Mouse (Mus musculus) kidney, adult 11 months (tissue): ENCODE data around the gene Gria1.

Experiments
- DNase-seq: peaks from one replicate; pipeline ENCODE4 v3.0.0; 2022

Gene Gria1

GRCm38 (mm10) chr11:57011024-57011690 lies at the start of gene Gria1:
Gene Gria1 (plus strand): TSS chr11:57011387.
- DNase-seq = no peak

- no peak for DNase-seq
These were observed 49.4 kb upstream of the Gria1 start for GRCm38 (mm10) chr11:56961751-56962150.

DNA sequence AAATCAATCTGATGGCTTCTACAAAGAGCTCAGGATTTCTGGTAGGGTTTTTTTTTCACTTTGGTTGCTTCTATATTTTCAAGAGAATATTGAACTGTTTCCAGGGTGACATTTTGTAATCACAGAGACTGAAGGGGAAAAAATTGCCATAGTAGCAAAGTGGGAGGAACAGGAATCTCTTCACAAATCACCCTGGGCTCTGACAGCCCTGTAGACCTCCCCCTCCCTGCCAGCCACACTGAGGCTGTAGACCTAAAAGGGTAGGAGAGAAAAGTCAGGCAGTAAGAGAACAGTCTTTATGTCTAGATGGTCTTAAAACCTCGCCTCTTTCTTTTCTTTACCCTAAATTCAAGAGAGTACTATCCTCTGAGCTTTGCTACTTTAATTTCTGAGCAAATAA lies 38.4 kb upstream of the Gria1 start:
- DNase-seq = no peak

DNA sequence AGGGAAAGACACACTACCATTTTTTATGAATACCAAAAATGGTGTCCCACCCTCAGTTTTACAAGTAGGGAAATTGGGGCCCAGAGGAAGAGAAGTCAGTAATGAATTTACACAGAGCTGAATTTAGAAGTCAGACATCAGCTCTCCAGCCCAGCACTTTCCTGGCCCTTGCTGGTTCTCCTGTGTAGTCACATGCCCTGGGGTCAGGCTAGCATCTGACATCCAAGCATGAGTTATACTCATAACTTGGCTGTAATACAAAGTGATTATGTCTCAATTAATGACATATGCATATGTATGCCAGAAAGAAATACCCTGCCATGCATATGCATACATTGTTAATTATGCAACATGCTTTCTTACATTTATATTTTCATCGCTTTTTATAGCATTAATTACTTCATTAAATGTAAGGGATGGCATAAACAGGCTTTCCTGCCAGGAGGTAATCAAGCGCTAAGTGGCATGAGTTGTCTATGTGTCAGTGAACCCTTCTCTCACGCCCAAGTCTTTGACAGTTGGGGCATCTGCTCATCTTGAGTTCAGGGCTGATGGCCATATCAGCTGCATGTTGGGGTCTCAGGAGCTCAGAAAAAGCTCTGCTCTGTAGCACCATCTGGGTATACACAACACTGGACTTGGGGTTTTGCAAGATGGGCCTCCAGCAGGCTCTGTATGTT lies 26.7 kb upstream of the Gria1 start:
- no peak for DNase-seq

DNA sequence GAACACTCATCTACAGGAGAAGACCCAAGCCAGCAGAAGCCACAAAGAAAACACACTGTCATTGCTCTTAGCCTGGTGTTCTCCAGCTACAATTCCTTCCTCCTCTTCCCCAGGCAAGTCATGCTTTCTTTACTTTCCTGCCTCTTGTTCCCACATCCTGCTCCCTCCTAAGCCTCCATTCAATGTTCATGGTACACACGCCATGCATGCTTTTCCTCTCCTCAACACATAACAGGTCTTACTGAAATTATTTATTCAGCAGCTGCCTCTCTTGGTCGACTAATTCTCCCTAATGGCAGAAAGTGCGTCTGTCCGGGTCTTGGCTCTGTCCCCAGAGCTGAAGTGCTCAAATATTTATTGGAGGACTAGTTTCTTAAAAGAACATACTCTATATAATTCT lies 25.7 kb upstream of the Gria1 start:
- no peak for DNase-seq

DNA sequence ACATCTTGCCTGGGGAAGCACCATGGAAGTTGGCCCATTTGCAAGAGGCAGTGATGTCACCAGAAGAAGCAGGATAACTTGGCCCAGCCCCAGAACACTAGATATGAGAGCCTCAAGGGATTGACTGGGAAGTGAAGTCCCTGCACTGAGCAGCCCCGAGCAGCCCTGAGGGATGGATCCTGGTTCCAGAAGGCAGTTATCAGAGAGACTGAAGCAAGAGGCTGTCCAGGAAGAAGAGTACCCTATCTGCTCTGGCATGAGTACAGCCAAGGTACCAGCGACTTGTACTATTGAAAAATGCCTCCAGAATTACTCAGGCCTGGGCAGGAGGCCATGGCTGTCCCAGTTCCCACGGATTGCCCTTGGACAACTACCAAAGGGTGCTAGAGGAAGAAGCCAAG lies 11.6 kb upstream of the Gria1 start:
- no peak for DNase-seq

- DNase-seq = no peak
These were observed 6.6 kb upstream of the Gria1 start for GRCm38 (mm10) chr11:57004611-57005010.

DNA sequence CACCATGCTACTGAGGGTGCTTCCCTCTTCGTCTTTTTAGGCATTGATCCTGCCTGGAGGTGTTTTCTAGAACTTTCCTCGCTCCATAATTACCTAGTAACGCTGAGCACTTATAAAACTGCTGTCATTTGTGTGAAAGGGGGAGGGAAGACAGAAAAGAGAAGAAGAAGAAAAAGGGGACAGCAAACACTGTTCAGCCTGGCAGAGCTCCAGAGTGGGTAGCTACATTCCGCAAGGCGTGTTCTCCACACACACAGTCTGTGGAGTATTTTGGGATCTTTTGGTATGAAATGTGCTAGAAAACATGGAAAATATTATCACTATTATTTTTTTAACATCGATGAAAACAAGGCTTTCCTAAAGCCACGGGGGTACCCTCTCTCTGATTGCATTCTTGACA lies 5.8 kb upstream of the Gria1 start:
- DNase-seq = no peak

DNA sequence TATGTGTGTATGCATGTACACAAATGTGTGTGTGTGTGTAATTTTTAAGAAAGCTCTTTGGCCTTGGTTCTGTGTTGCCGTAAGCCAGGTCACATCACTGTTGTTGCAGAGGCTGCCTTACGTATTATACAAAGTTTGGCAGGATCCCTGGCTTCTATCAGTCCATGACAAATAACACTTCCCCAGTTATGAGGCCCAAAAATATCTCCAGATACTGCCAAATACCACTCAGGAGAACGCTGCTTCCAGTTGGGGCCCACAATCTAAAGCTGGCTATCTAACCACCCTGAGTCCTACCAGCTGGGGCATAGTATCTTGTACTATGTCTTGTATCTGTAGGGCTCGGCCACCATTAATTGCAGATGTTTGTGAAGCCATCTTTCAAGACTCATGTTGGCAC lies 3.4 kb upstream of the Gria1 start:
- DNase-seq = no peak

GRCm38 (mm10) chr11:57010611-57011010 lies 576 bp upstream of the Gria1 start:
- DNase-seq = no peak

DNA sequence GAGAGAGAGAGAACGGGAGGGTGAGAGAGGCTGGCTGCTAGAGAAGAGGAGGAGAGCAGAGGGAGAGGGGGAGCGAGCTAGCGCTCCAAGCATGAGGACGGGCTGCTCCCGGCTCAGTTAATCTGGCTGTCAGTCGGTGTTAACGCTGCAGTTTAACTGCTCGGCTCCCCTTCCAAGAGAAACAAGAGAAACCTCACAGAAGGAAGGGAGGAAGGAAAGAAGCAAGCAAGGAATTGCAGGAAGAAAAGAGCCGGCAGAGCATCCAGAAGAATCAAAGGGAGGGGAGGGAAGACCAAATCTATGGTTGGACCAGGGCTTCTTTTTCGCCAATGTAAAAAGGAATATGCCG lies 478 bp downstream of the Gria1 start:
- DNase-seq = no peak

DNA sequence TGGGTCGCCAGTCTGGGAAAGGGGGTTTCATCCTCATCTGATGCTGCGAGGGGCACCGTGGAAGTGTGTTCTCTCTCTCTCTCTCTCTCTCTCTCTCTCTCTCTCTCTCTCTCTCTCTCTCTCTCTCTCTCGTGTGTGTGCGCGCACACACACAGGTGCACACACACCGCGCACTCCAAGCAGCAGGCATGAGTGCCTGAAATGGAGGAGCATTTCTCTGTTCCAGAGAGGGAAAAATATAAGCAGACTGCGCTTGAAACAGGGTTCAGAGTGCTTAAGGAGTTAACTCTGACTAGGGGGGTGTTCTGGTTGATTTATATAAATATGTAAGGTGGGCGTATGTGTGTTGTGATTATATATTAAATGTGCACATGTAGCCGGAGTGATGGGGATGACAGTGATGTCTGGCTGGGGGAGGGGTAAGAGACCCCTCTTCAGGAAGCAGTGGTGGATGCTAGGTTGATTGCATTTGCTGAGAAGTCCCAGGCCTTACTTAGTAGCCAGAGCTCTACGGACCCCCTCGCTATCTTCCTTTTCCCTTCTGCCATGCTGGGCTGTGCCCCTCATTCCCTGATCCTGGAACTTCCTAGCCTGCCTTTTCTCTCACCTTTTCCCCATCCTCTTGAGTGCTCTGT lies 1.2 kb downstream of the Gria1 start:
- no peak for DNase-seq

DNA sequence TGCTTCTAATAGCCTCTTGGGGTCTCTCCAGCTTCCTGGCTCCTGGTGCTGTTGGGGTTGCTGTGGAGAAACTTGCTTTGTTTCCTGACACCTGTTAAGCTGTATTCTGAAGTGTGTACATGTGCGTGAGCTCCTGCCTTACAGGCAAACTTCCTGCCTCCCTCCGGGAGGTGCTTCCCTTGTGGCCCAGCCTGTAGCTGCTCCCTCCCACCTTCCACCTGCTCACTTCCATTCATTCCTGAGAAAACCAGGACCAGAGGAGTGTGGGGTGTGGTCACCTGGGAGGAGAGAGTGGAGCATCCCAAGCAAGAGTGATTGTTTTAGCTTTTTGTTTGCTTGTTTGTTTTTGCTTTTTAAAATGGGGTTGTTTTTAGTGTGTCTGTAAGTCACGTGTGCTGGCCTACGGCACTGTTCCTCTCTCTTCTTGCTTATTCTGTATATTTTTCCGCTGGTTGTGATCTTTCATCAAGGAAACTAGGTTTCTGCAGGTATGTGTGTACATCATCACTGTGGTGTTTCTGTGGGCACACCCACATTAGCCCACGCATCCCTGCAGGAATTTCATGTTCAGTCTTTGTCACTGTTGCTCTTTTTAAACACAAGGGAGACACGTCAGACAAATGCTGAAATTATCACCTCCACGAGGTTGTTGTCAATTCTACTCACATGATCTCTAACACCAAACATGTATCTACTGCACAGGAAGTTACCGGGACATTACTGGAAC lies 2.4 kb downstream of the Gria1 start:
- DNase-seq = no peak

- DNase-seq = no peak
These were observed 3.2 kb downstream of the Gria1 start for GRCm38 (mm10) chr11:57014396-57014795.

DNA sequence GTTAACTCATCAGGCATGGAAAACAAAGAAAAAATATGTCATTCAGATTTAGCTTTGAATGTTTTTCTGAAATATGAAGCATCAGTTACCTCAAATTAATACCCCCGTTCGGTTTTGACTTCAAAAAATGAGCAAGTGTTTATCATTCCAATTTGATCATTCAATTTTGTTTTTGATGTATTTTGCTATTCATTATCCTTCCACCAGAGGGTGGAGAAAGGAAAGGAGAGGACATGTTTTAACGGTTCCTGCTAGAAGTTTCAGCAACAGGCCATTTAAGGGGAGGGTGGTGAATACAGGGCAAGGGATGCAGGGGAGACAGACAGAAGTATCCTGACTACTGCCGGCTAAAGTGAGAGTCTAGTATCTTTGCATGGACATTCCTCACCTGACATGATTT lies 7.3 kb downstream of the Gria1 start:
- DNase-seq = no peak

GRCm38 (mm10) chr11:57022400-57022799 lies 11.2 kb downstream of the Gria1 start:
- DNase-seq = no peak

DNA sequence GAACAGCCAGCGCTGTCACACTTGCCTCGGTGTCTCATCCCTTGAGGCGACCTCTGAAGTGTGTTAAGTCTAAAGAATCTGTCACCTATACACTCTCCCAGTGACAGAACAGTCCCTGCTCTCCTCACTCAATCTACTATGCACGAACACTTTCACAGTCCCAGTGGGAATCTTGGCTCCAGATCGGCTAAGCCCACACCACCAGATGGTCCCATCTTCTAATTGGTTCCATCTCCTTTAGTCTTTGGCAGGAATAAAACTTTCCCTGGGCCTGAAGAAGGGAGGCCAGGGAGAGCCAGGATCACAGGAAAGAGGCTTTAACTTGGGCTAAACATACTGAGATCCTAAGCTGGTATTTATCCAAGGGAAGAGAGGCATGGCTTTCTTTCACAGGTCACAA lies 19.3 kb downstream of the Gria1 start:
- DNase-seq = no peak

- DNase-seq = no peak
These were observed 27.6 kb downstream of the Gria1 start for GRCm38 (mm10) chr11:57038807-57039206.

DNA sequence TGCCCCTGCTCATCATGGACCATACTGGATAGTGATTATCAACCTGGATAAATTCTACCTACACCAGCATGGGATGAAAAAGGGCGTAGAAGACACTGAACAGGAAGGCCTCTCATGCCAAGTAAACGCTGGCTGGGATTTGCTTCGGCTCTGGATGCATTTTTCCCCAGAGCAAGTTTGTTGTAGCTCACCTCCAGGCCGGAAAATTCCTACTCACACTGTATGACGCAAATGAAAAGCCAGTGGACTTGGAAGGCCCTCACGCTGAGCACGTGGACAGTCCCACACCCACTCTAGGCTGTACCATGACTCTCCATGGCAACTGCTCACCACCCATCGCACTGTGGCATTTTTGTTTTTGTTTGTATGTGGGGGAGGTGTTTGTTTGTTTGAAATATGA lies 28.1 kb downstream of the Gria1 start:
- DNase-seq = no peak

- DNase-seq = no peak
These were observed 30.9 kb downstream of the Gria1 start for GRCm38 (mm10) chr11:57042057-57042456.

DNA sequence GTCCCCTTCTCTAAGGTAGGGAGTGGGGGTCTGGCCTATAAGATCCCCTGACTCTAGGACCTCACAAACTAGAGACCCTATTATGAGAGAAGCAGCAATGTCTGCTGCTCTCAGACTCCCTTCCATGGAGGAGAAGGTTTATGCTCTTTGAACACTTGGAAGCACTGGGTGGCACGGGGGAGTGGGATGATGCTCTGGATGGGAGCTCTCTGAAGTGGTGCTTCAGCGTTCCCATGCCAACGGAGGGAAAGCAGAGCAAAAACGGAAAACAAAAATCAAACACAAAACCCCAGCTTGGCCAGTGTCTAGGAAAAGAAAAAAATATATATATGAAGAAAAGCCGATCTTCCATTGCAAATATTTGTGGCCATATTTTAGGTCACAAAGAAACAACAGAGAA lies 33.0 kb downstream of the Gria1 start:
- DNase-seq = no peak

DNA sequence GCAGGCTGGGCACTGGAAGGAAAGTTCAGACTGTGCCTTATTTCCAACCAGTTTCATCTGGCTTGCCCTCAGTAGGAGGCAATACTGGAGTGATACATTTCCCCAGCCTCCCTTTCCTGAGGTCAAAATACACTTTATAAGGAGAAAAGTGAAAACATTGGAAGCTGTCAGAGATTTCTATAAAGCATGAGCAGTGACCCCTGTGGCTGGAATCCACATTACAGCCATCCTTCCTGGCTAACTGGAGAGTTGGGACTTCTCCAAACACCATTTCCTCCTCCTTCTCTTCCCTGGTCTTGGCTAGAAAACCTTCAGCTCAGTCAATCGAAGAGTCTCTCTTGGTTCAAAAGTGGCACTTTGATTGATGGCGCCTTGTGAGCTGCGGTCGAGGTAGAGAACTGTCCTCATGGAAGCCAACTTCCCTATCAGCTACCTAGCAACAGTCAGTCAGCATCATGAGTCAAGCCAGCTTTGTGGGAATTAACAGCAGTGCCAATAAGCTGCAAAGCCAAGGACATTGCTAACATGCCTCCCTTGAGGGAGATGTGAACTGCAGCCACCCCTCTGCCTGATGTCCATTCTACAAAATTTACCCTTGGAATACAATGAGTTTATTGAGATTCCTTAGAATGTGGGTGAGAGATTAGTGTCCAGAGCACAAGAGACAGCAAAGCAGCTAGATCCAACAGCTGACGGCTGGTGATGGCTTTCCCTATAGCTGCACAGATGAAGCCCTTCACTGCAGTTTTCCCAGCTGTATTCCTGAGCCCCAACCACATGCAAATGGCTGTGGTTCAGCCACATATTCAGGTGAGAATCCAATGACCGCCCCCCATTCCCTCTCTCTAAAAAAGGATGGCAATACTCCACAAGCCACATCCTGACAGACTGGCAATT lies 40.7 kb downstream of the Gria1 start:
- DNase-seq = no peak

DNA sequence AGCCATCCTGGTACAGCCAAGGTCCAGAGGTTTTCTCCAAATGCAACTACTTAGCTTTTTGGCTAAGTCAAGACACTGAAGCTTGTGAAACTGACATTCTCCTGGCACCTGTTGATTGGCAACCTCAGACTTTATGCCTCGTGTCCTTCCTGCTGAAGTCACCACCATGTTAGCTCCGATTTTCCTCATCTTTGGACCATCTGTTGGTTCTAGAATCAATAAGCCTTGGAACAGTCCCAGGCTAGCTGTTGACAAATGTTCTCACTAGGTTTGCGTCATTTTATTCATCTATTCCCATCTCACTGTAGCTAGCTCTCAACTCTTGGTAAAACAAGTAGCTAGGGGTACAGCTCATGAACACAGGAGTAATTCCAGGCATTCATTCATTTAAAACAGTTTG lies 51.3 kb downstream of the Gria1 start:
- DNase-seq = no peak
